Mouse (Mus musculus): ENCODE measurements around the gene Sh3tc1. TPM values are rescaled to one million over a fixed set of nuclear protein-coding genes. Genes with fewer than 3 reads are reported as not detected.

Gene Sh3tc1
- total RNA-seq, 2 experiments from 2014 or later: 1.7 to 2.4 TPM

GRCm38 (mm10) chr5:35659503-35659902 lies 80.3 kb downstream of the Sh3tc1 start:
- TF ChIP-seq CTCF (conservative IDR thresholded peaks at IDR 0.05): no peak
- H3K4me3 ChIP-seq: no peak overlapping the region
- no peak for DNase-seq (ENCODE audit: low spot score in 2 of 2)

GRCm38 (mm10) chr5:35655753-35656485 lies 83.9 kb downstream of the Sh3tc1 start:
- Histone ChIP-seq H3K4me3 (no peak overlapping the region), H3K27ac (no peak overlapping the region)
- peak; percentile 39; the same call in 1 of the 2 replicates for TF ChIP-seq CTCF (conservative IDR thresholded peaks at IDR 0.05)
- DNase-seq (ENCODE audit: low spot score in 2 of 2): no peak

More at GRCm38 (mm10) chr5:35659503-35659902, 80.3 kb downstream of the Sh3tc1 start:
- no peak overlapping the region for H3K27ac ChIP-seq

- no peak for TF ChIP-seq CTCF (conservative IDR thresholded peaks at IDR 0.05)
- H3K4me3 ChIP-seq: no peak overlapping the region
- DNase-seq (ENCODE audit: low spot score in 2 of 2): no peak
- no peak overlapping the region for H3K27ac ChIP-seq
Measured at GRCm38 (mm10) chr5:35653743-35654395, 85.9 kb downstream of the Sh3tc1 start.

GRCm38 (mm10) chr5:35652872-35653271 lies 86.9 kb downstream of the Sh3tc1 start:
- DNase-seq (ENCODE audit: low spot score in 2 of 2): no peak
- H3K4me3 ChIP-seq: no peak overlapping the region

GRCm38 (mm10) chr5:35652319-35652718 lies 87.5 kb downstream of the Sh3tc1 start:
- no peak for DNase-seq (ENCODE audit: low spot score in 2 of 2)
- TF ChIP-seq CTCF (conservative IDR thresholded peaks at IDR 0.05): no peak
- Histone ChIP-seq H3K27ac (no peak overlapping the region), H3K4me3 (no peak overlapping the region)

More at GRCm38 (mm10) chr5:35652872-35653271, 86.9 kb downstream of the Sh3tc1 start:
- no peak for TF ChIP-seq CTCF (conservative IDR thresholded peaks at IDR 0.05)
- H3K27ac ChIP-seq: no peak overlapping the region

GRCm38 (mm10) chr5:35648230-35648629 lies 91.6 kb downstream of the Sh3tc1 start:
- Histone ChIP-seq H3K4me3 (no peak overlapping the region), H3K27ac (no peak overlapping the region)
- TF ChIP-seq CTCF (conservative IDR thresholded peaks at IDR 0.05): no peak
- no peak for DNase-seq (ENCODE audit: low spot score in 2 of 2)

- no peak for TF ChIP-seq CTCF (conservative IDR thresholded peaks at IDR 0.05)
- no peak for DNase-seq (ENCODE audit: low spot score in 2 of 2)
- Histone ChIP-seq H3K4me3 (no peak overlapping the region), H3K27ac (no peak overlapping the region)
Measured at GRCm38 (mm10) chr5:35647562-35647961, 92.2 kb downstream of the Sh3tc1 start.

Other genes with a start within 250 kb of the Sh3tc1 start
- gene Cpz, start 214.3 kb downstream of the Sh3tc1 start, total RNA-seq (2021): not detected
- 1 to 10 TPM; 8.4 to 8.5 TPM for gene Trmt44, start 164.9 kb downstream of the Sh3tc1 start, total RNA-seq (2021)
- 10 to 100 TPM; 24.6 to 34.6 TPM for gene Acox3, start 156.9 kb downstream of the Sh3tc1 start, total RNA-seq (2021)
- gene Htra3, start 60.2 kb downstream of the Sh3tc1 start, total RNA-seq (2021): 1 to 10 TPM; 5.5 to 5.6 TPM
- 100 to 1,000 TPM; 133 to 163 TPM for gene Ablim2, start 17.9 kb upstream of the Sh3tc1 start, total RNA-seq (2021)
- gene Afap1, start 153.3 kb upstream of the Sh3tc1 start, total RNA-seq (2021): 10 to 100 TPM; 25.9 to 30.4 TPM